Mouse (Mus musculus): ENCODE results near the gene Rab42. TPM values are rescaled to one million over a fixed set of nuclear protein-coding genes. Genes with fewer than 3 reads are reported as not detected.

Gene Rab42
- polyA plus RNA-seq (2015; fragmentation: Nextera tagmentation; extraction: Ambion mirVana) = 2.4 and 3.4 TPM in 2 replicates

DNA sequence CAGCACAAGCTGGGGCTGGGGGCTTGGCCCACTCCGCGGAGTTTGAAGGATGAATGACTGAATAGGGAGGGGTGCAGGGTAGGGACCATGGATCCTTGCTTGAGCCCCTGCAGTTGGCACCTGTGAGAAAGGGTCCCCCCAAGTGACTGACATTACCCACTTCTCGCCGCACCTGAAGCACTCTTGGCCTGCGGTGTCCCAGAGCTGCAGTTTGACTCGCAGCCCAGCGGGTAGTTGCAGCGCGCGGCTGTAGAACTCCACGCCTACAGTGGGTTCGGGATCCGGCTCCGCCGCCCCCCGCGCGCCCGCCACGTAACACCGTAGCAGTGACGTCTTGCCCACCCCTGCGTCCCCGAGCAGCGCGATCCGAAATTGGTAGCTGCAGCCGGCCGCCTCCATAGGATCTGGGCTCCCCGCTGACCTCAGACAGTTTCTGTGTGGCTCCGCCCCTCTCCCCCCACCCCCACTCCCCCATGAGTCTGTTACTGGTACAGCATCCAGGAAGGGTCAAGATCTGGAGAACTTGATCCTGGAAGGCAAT, at the start of gene Rab42:
Rab42 (minus strand) TSS at position 447 of the 541 bp plus-strand sequence.
- H3K4me1 ChIP-seq = peaks cover 14% of the 10 kb centered on the region; the same call in 1 of the 2 replicates
- WGBS = 1% methylated on average over 31 of the region's 31 CpGs

DNA sequence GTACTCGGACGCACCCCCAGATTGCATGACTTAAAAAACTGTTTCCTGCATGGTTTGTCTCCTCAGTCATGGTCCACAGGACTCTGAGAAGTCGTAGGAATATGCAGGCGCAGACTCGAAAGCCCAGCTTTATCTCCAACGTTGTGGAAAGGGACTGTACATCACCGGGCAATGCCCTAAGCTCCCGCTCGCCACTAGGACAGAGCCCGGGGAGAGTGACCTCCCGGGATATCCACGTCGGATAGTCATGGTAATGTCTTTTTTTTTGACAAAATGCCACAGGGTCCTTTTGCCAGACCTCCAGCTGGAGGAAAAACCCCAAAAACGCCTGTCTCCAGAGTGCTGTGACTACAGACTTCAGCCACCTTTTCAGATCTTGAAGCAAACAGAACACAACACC, 49.6 kb upstream of the Rab42 start:
- H3K36me3 ChIP-seq = peaks cover 16% of the 10 kb centered on the region
- no peak for ATAC-seq (ENCODE audit: insufficient number of reproducible peaks, low FRiP score, low TSS enrichment, low read depth)
- peaks cover 19% of the 10 kb centered on the region for H3K4me1 ChIP-seq
- H3K27me3 ChIP-seq = no peaks in the 10 kb centered on the region
- WGBS = under 1% methylated on average over 14 of the region's 14 CpGs
- H3K4me3 ChIP-seq (replicated peaks) = peak overlapping the region; percentile 85
- peak overlapping the region; percentile 75 for H3K4me2 ChIP-seq (replicated peaks)
- H3K27ac ChIP-seq (replicated peaks) = peak overlapping the region; percentile 97
- no peaks in the 10 kb centered on the region for H3K9me3 ChIP-seq (replicated peaks)
- peak overlapping the region; percentile 98 for H3K9ac ChIP-seq

More for the DNA sequence above, at the start of gene Rab42:
- Histone ChIP-seq H3K36me3 (no peaks in the 10 kb centered on the region), H3K9me3 (replicated peaks) (no peaks in the 10 kb centered on the region), H3K27ac (replicated peaks) (peak within 1 kb of the TSS; percentile 45), H3K9ac (peak within 1 kb of the TSS; percentile 39), H3K4me2 (replicated peaks) (peak within 1 kb of the TSS; percentile 80), H3K27me3 (no peaks in the 10 kb centered on the region), H3K4me3 (replicated peaks) (peak within 1 kb of the TSS; percentile 51)
- peak; percentile 82 for ATAC-seq (ENCODE audit: insufficient number of reproducible peaks, low FRiP score, low TSS enrichment, low read depth)

DNA sequence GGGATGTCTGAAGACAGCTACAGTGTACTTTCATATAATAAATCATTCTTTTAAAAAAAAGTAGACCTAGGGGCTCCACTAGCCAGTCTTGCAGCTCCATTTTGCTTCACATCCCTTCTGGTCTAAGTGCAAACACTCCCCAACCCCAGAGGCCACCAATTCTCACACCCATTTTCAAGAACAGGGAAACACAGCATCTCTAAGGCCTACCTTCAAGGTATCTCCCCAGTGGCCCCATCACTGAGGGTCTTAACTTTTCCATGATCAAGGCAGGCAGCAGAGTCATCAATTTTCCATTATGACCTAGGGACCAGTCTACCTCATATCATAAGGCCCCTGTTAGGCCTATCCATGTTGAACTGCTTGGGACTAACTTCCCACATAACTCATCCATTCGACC, 48.2 kb upstream of the Rab42 start:
- no peaks in the 10 kb centered on the region for H3K27me3 ChIP-seq
- peak overlapping the region; percentile 85; the same call in 1 of the 2 replicates for H3K4me3 ChIP-seq (replicated peaks)
- no peaks in the 10 kb centered on the region for H3K9me3 ChIP-seq (replicated peaks)
- H3K4me2 ChIP-seq (replicated peaks) = peak overlapping the region; percentile 75
- ATAC-seq (ENCODE audit: insufficient number of reproducible peaks, low FRiP score, low TSS enrichment, low read depth) = no peak
- no peak overlapping the region for H3K9ac ChIP-seq
- 27% methylated on average over 1 of the region's 1 CpGs for WGBS
- H3K27ac ChIP-seq (replicated peaks) = no peak overlapping the region
- peaks cover 5% of the 10 kb centered on the region; the same call in 1 of the 2 replicates for H3K36me3 ChIP-seq
- peaks cover 19% of the 10 kb centered on the region for H3K4me1 ChIP-seq

DNA sequence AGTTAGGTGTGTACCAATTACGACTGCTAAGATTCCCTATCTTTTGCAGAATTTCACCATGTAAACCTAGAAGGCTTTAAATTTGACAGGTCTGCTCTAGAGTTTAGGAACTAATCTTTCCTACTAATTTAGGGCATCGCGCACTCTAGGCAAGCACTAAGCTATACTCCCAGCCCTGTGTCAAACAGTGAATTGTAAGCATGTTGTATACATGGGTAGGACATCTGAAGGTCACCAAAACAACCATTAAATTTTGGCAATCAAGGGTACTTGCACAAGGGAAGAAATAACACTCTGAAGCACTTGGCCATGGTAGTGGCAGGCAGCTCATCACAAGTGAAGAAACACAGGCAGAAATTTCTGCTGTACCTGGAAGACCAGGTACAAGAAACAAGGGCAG, 47.7 kb upstream of the Rab42 start:
- H3K36me3 ChIP-seq = peaks cover 5% of the 10 kb centered on the region; the same call in 1 of the 2 replicates
- no peaks in the 10 kb centered on the region for H3K27me3 ChIP-seq
- H3K9me3 ChIP-seq (replicated peaks) = no peaks in the 10 kb centered on the region
- no peak overlapping the region for H3K4me2 ChIP-seq (replicated peaks)
- H3K4me3 ChIP-seq (replicated peaks) = no peak overlapping the region
- no peak for ATAC-seq (ENCODE audit: insufficient number of reproducible peaks, low FRiP score, low TSS enrichment, low read depth)
- H3K4me1 ChIP-seq = peaks cover 19% of the 10 kb centered on the region
- WGBS = 73% methylated on average over 3 of the region's 3 CpGs
- H3K9ac ChIP-seq = no peak overlapping the region
- H3K27ac ChIP-seq (replicated peaks) = no peak overlapping the region

- H3K27ac ChIP-seq (replicated peaks) = no peak overlapping the region
- WGBS = 48% methylated on average over 2 of the region's 2 CpGs
- H3K27me3 ChIP-seq = no peaks in the 10 kb centered on the region
- no peak for ATAC-seq (ENCODE audit: insufficient number of reproducible peaks, low FRiP score, low TSS enrichment, low read depth)
- H3K4me1 ChIP-seq = peaks cover 19% of the 10 kb centered on the region
- peaks cover 5% of the 10 kb centered on the region; the same call in 1 of the 2 replicates for H3K36me3 ChIP-seq
- H3K9me3 ChIP-seq (replicated peaks) = no peaks in the 10 kb centered on the region
- no peak overlapping the region for H3K4me2 ChIP-seq (replicated peaks)
- H3K4me3 ChIP-seq (replicated peaks) = no peak overlapping the region
- H3K9ac ChIP-seq = no peak overlapping the region
Observed at GRCm38 (mm10) chr4:132350123-132350740, 47.0 kb upstream of the Rab42 start.

GRCm38 (mm10) chr4:132349495-132350122, 46.4 kb upstream of the Rab42 start:
- Histone ChIP-seq H3K9me3 (replicated peaks) (no peaks in the 10 kb centered on the region), H3K27me3 (no peaks in the 10 kb centered on the region), H3K9ac (no peak overlapping the region), H3K27ac (replicated peaks) (no peak overlapping the region), H3K4me3 (replicated peaks) (no peak overlapping the region), H3K4me2 (replicated peaks) (no peak overlapping the region), H3K4me1 (peaks cover 24% of the 10 kb centered on the region), H3K36me3 (peaks cover 5% of the 10 kb centered on the region; the same call in 1 of the 2 replicates)
- 55% methylated on average over 3 of the region's 3 CpGs for WGBS
- ATAC-seq (ENCODE audit: insufficient number of reproducible peaks, low FRiP score, low TSS enrichment, low read depth) = no peak

DNA sequence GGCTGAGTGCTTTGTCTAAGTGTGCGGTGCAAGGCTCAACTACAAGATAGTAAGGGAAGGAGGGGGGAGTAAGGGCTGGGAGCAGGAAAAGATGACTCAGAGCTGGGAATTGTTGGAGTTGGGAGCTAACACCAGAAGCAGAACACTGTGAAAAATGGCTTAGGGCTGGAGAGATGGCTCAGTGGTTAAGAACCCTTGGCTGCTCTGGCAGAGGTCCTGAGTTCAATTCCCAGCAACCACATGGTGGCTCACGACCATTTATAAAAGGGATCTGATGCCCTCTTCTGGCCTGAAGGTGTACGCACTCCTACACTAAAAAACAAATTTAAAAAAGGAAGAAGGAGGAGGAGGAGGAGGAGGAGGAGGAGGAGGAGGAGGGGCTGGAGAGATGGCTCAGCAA, 43.5 kb upstream of the Rab42 start:
- Histone ChIP-seq H3K27ac (replicated peaks) (no peak overlapping the region), H3K9me3 (replicated peaks) (no peaks in the 10 kb centered on the region), H3K9ac (no peak overlapping the region), H3K4me1 (peaks cover 31% of the 10 kb centered on the region), H3K4me2 (replicated peaks) (no peak overlapping the region), H3K36me3 (peaks cover 4% of the 10 kb centered on the region; the same call in 1 of the 2 replicates), H3K27me3 (no peaks in the 10 kb centered on the region), H3K4me3 (replicated peaks) (no peak overlapping the region)
- no peak for ATAC-seq (ENCODE audit: insufficient number of reproducible peaks, low FRiP score, low TSS enrichment, low read depth)
- 58% methylated on average over 3 of the region's 3 CpGs for WGBS

GRCm38 (mm10) chr4:132346261-132346660, 43.1 kb upstream of the Rab42 start:
- Histone ChIP-seq H3K4me3 (replicated peaks) (no peak overlapping the region), H3K9ac (no peak overlapping the region), H3K4me1 (peaks cover 27% of the 10 kb centered on the region), H3K27ac (replicated peaks) (no peak overlapping the region), H3K4me2 (replicated peaks) (no peak overlapping the region), H3K36me3 (no peaks in the 10 kb centered on the region), H3K9me3 (replicated peaks) (no peaks in the 10 kb centered on the region), H3K27me3 (no peaks in the 10 kb centered on the region)
- ATAC-seq (ENCODE audit: insufficient number of reproducible peaks, low FRiP score, low TSS enrichment, low read depth) = no peak
- 80% methylated on average over 4 of the region's 4 CpGs for WGBS

DNA sequence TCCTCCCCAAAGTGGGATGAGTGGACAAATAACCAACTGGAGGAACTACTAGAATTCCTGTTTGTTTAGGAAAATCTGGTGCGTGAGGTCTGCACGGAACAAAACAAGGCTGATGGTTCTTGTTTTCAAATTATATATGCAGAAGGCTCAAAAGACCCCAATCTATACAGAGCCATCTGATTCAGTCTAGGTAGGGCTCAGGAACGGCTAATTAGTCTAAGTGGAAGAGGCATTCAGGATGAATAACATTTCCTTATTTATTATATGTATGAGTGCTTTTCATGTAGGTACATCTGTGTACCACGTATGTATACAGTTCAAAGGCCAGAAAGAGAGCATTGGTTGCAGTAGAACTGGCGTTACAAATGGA, 42.6 kb upstream of the Rab42 start:
- no peak for ATAC-seq (ENCODE audit: insufficient number of reproducible peaks, low FRiP score, low TSS enrichment, low read depth)
- H3K4me3 ChIP-seq (replicated peaks) = peak overlapping the region; percentile 87
- H3K4me2 ChIP-seq (replicated peaks) = no peak overlapping the region
- WGBS = 41% methylated on average over 5 of the region's 5 CpGs
- H3K27me3 ChIP-seq = no peaks in the 10 kb centered on the region
- H3K9ac ChIP-seq = no peak overlapping the region; the same call in 1 of the 2 replicates
- no peaks in the 10 kb centered on the region for H3K36me3 ChIP-seq
- H3K9me3 ChIP-seq (replicated peaks) = no peaks in the 10 kb centered on the region
- H3K4me1 ChIP-seq = peaks cover 23% of the 10 kb centered on the region
- H3K27ac ChIP-seq (replicated peaks) = 0 out of 2 replicates have a peak overlapping the region, but pooled peaks have one; percentile 58

DNA sequence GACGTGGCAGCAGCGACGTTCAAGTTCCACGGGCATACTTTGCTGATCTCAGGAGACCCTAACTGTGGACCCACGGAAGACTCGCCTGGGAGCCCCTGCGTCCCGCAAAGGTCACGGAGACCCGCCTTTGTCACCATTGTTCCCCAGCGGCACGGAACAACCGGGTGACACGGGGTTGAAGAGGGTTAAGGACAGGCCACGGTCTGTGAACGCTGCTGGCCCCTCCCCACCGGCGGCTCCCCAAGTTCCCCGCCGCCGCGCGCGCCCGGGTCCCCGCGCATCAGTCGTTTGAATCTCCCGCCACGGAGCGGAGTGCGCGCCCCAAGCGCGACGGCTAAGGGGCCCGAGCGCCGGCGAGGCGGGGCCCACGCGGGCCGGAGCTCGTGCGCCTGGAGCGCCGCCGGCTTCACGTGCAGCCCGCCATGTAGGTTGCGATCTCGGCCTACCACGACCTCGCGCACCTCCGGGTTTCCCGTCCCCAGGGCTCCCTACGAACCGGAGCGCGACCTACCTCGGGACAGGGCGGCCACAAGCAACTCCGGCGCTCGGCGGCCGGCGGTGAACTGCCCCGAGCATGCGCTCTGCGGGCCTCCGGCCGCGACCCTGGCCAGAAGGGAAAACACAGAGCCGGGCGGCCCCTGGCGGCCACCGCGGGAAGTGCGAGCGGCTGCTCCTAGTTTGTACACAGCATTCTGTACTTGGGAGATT, 42.1 kb upstream of the Rab42 start:
- Histone ChIP-seq H3K4me1 (peaks cover 23% of the 10 kb centered on the region), H3K27me3 (no peaks in the 10 kb centered on the region), H3K9ac (peak overlapping the region; percentile 60), H3K4me3 (replicated peaks) (peak overlapping the region; percentile 87), H3K4me2 (replicated peaks) (peak overlapping the region; percentile 91), H3K27ac (replicated peaks) (peak overlapping the region; percentile 58; the same call in 1 of the 2 replicates), H3K36me3 (0 out of 2 replicates have a peak, but pooled peaks cover 1% of the 10 kb centered on the region), H3K9me3 (replicated peaks) (no peaks in the 10 kb centered on the region)
- peak; percentile 85 for ATAC-seq (ENCODE audit: insufficient number of reproducible peaks, low FRiP score, low TSS enrichment, low read depth)
- WGBS = under 1% methylated on average over 82 of the region's 83 CpGs

Measured in embryonic facial prominence, embryonic 15.5 days (tissue).